Mouse (Mus musculus): Measurements from ENCODE around the gene Ddx10.

GRCm38 (mm10) chr9:53271281-53272022 is 23.6 kb upstream of the Ddx10 start:
- TF ChIP-seq POLR2A (IDR thresholded peaks at IDR 0.05; ENCODE audit: insufficient read depth, low read depth, low read length) (no peak), CTCF (IDR thresholded peaks at IDR 0.05) (no peak)
